Mouse (Mus musculus) mature B cell (primary cell): ENCODE data around the gene Gm48552.

ENCODE experiments used
- in situ Hi-C: fragments of 300-500 bp; cut with MboI; formaldehyde crosslinking; loops from 2 replicates; pipeline ENCODE4 v1.14.3; 2019

Gene Gm48552

GRCm38 (mm10) chr10:81418216-81419070 is 29.6 kb downstream of the Gm48552 start:
- in situ Hi-C loops, result no loop called here

DNA sequence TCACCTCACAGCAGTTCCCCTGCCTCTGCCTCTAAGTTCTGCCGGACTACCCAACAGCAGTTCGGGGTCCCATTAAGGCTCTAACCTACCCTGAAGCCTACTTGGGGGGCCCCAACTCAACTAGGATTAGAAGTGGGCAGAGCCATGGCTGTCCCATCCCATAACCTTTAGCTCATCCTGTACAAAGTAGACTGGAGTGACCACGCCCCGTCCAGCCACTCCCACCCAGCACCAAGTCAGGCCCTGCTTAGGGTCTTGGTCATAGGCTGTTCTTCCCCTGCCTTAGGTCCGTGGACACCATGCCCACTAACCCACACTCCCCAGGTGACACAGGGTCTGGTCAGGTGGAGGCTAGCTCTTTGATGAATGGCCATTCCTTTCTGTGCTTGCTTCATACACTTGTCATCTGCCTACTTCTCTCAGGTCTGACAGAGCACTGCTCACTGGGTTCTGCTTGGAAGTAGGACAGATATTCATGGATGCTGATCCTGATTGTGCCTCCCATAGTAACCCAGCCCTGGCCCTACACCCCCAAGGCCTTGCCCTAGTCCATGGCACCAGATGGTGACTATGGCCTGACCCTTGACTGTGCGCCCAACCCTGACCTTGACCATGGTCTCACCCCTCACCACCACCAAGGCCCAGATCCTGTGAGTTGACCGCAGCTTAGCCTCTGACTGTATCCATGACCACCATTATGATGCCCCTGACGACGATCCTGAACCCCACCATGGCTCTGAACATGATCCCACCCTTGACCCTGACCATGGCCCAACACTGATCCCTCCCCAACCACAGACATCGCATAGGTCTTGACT is 30.5 kb downstream of the Gm48552 start:
- in situ Hi-C loops, result no loop called here

GRCm38 (mm10) chr10:81420191-81420767 is 31.5 kb downstream of the Gm48552 start:
- in situ Hi-C loops, result no loop called here

DNA sequence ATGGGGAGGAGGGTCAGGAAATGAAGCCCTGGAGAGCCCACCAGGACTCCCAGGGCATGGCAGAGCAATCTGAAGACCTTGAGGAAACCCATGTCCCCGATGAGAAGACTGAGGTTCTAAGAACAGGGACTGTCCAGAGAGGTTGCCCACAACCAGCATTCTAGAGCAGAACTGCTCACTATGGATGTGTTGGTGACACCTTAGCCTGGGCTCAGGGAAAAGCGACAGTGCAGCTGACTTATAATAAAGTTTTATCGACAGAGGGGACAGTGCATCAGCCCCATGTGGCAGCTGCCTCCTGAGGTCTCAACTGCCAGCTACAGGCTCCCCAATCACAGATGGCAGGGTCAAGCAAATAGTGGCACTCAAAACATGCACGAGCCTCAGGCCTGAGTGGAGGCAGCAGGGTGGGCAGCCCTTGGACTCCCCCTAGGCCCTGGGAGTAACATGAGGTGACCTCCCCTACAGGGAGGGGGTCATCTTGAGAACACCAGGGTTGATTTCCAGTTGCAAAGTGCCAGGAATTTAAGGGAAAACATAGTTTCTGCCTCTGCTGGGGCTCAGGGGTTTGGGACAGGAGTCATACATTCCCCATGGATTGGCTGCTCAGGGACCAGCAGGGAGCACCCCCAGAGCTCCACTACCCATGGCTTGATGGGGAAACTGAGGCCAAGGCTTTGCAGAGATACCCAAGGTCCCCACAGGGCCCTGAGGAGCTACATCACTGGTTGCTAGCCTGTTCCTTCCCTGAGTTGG is 32.4 kb downstream of the Gm48552 start:
- in situ Hi-C loops, result no loop called here

- in situ Hi-C loops, result no loop called here
Measured at GRCm38 (mm10) chr10:81421797-81422100, 32.9 kb downstream of the Gm48552 start.

DNA sequence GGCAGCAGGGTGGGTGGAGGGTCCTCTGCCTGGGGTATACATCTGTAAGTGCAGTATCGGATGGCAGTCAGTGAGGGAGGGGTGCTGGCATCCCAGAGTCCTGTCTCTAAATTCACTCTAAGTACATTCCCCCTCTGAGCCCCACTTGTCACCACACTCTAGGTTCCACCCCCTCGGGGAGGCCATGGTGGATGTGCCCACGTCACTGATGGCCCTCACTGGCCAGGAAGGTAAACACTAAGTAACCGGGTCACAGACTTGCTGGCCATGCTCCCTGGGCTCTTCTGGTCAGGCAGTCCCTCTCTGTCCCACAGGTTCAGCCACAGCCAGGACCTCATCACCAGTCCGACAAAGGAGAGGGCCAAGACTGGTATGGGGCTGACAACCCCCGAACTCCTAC is 33.4 kb downstream of the Gm48552 start:
- in situ Hi-C loops, result no loop called here

GRCm38 (mm10) chr10:81422661-81423217 is 33.9 kb downstream of the Gm48552 start:
- in situ Hi-C loops, result no loop called here

DNA sequence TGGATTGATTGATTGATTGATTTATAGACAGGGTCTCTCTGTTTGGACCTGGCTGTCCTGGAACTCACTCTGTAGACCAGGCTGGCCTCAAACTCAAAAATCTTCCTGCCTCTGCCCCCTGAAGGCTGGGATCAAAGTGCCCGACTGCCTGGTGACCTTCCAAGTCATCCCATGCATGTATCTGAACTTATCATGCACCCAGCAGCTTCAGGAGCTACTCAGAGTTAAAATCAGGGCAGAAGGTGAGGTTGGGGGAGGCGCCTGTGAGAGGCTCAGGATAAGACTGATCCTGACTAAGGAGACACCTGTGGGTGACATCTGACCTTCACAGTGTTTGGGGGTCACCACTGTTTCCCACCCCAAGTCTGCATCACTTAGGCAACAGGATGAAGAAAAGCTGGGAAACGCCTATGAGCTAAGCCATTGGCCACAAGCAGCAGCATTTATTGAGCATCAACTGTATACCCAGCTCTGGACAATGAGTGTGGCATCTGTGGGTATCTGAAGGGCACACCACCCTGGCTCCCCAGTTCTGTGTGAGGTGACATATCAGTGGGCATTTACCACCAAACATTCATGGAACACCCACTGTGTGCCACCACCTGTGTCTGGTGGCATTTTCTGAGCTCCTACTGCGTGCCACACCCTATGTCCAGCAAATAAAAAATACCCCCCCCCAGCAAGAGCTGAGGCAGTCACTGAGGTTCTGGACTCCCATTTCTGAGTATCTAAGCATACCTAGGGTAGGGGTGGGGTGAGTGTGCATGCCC is 34.9 kb downstream of the Gm48552 start:
- in situ Hi-C loops, result no loop called here

DNA sequence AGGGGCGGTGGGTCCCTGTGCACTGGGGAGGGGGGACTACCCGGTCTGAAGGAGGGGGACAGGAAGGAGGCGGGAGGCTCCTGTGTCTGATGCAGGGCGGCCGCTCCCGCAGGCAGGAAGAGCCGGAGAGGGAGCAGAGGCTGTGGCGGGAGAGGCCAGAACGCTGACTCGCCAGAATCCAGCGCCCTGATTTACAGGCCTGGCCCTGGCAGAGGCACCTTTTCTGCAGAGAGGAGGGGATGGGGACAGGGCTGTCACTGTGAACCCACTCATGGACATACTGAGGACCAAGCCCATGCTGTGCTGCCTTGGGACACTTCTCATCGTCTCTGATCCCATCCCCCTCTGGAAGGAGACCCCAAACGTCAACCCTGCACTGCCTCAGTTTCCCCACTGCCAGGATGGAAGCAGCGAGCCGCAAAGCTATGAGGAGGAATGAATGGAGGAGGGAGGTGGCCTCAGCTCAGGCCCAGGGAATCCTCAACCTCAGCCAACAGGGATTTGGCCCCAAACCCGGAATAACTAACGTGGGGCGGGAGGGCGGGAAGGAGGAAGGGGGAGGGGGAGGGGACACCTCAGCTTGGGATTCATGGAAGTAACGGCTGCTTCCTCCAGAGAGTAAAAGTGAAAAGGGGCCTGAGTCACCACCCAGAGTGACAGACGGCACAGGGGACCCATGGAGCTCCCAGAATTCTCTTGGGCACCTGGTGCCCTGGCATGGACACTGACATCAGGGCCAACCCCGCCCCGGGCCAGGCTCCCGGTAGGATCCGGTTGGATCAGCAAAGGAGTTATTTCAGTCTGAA is 35.6 kb downstream of the Gm48552 start:
- in situ Hi-C loops, result no loop called here

DNA sequence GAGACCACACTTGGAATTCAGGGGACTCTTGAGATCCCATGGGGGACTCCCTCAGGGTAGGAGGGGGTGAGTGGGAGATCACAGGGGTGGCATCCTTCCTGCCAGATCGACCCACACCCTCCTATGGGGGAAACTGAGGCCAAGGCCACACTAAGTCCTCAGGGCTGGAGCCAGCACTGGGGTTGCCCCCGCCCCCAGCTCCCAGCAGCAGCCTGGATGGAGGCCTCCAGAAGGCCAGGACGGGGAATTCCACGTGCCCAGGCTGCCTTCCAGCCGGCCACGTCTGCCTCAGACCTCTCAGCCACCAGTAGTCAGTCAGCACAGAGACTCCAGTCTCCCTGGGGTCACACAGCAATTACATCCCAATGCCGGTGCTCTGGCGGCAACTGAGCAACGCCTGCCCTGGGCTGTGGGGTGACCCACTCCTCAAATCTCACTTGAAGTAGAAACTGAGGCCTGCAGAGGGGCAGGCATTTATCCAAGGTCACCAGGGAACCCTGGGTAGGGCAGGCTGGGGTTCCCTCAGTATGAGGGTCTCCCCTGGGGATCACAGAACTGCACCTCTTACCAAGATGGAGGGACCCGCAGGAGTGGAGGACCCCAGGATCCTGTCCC is 36.5 kb downstream of the Gm48552 start:
- in situ Hi-C loops, result no loop called here

DNA sequence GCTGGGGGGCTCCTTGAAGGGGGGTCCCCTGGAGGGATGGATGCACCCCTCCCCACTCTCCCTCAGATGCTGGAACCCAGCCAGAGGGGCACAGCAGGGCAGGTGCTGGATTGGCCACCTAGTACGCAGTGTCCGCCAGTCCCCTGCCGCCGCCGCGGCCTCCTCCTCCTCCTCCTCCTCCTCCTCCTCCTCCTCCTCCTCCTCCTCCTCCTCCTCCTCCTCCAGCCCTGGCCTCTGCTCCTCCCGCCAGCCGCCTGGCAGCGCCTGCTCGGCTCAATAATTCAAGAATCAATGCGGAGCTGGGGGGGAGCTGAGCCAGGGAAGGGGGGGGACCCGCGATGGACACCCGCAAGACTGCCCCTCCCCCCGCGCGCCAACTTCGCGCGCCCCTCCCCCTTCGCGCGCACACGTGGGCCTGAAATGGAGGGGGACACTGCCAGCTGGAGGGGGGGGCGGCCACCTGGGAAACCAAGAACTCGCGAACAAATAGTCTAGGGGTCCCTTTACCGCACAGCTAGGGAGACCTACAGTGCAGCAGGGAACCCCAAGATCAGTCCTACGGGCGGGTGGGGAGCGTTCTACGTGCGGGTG is 37.4 kb downstream of the Gm48552 start:
- in situ Hi-C loops, result no loop called here

GRCm38 (mm10) chr10:81426897-81427296 is 38.1 kb downstream of the Gm48552 start:
- in situ Hi-C loops, result no loop called here

- in situ Hi-C loops, result no loop called here
Measured at GRCm38 (mm10) chr10:81427327-81427726, 38.5 kb downstream of the Gm48552 start.

GRCm38 (mm10) chr10:81427804-81428506 is 39.1 kb downstream of the Gm48552 start:
- in situ Hi-C loops, result no loop called here

DNA sequence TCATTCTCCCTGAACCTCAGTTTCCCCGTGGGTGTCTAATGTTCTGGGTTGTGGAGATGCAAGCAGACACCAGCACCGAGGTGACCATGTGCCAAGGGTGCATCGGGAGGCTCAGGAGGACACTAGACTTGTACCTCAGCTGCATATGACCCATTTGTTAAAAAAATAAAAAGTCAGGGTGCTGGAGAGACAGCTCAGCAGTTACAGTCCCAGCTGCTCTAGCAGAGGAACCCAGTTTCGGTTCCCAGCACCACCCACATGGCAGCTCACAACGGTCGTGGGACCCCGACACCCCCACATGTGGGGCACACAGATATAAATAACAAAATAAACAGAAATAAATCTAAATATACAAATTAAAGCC is 39.7 kb downstream of the Gm48552 start:
- in situ Hi-C loops, result no loop called here

- in situ Hi-C loops, result no loop called here
Measured at GRCm38 (mm10) chr10:81429092-81429491, 40.3 kb downstream of the Gm48552 start.

GRCm38 (mm10) chr10:81429605-81430061 is 40.8 kb downstream of the Gm48552 start:
- in situ Hi-C loops, result no loop called here

GRCm38 (mm10) chr10:81430141-81430830 is 41.5 kb downstream of the Gm48552 start:
- in situ Hi-C loops, result no loop called here
